Mouse (Mus musculus): ENCODE measurements around the gene Ston2.

DNA sequence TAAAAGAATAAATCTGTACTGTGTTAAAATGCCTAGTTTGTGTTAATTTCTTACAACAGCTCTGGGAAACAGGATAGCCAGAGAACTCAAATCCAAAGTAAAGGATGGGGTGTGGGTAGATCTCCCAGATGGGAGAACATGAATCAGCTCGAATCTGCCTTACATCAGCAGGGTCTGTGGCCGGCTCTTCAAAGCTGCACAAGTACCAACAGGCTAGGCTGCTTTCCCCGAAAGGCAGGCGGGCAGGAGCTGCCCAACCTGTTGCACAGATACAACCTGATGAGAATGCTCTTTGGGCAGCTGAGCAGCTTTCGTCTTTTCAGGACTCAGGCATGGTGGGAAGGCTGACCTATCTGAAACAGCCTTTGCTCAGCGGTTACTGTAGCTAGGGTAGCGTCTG is 94.6 kb downstream of the Ston2 start:
- TF ChIP-seq CTCF (IDR thresholded peaks at IDR 0.05; ENCODE audit: extremely low read depth, insufficient read depth, low read length) (no peak), POLR2A (IDR thresholded peaks at IDR 0.05; ENCODE audit: extremely low read depth, insufficient read depth, low read length) (no peak)

Measured in cortical plate, adult 2 months (tissue).